Mouse (Mus musculus): Measurements from ENCODE around the gene Wwtr1. TPM values are rescaled to one million over a fixed set of nuclear protein-coding genes. Genes with fewer than 3 reads are reported as not detected.

Wwtr1 gene
- polyA plus RNA-seq, 1 experiment from 2014 or later = 17.4 TPM

GRCm38 (mm10) chr3:57532991-57533725 is 42.6 kb downstream of the Wwtr1 start:
- ATAC-seq (ENCODE audit: insufficient number of reproducible peaks, insufficient read depth, low FRiP score, low read depth) = no peak
- Histone ChIP-seq H3K4me3 (ENCODE audit: control insufficient read depth in 1 of 2, insufficient read depth in 1 of 2, low read depth in 1 of 2, low read length in 2 of 2) (no peak overlapping the region), H3K9me3 (ENCODE audit: control insufficient read depth, low read length) (no peaks in the 10 kb centered on the region), H3K27ac (replicated peaks in 1 of 2; ENCODE audit: control insufficient read depth in 1 of 2, insufficient read depth in 1 of 2, low read depth in 2 of 2, low read length in 2 of 2) (peak overlapping the region; percentile 16 to 40), H3K27me3 (ENCODE audit: control insufficient read depth, insufficient read depth, low read length) (no peaks in the 10 kb centered on the region), H3K4me1 (ENCODE audit: control insufficient read depth in 2 of 2, insufficient read depth in 2 of 2, low read length in 2 of 2) (peaks cover 16 to 47% of the 10 kb centered on the region in 2 experiments), H3K9ac (ENCODE audit: low read length) (no peak overlapping the region), H3K4me2 (ENCODE audit: low read length) (no peak overlapping the region), H3K36me3 (ENCODE audit: control insufficient read depth, insufficient read depth, low read length) (no peaks in the 10 kb centered on the region)
- WGBS = 54% methylated on average over 9 of the region's 9 CpGs

GRCm38 (mm10) chr3:57530836-57531235 is 44.9 kb downstream of the Wwtr1 start:
- ATAC-seq (ENCODE audit: insufficient number of reproducible peaks, insufficient read depth, low FRiP score, low read depth) = no peak
- Histone ChIP-seq H3K36me3 (ENCODE audit: control insufficient read depth, insufficient read depth, low read length) (0 out of 2 replicates have a peak, but pooled peaks cover 5% of the 10 kb centered on the region), H3K4me3 (ENCODE audit: control insufficient read depth in 1 of 2, insufficient read depth in 1 of 2, low read depth in 1 of 2, low read length in 2 of 2) (no peak overlapping the region), H3K9ac (ENCODE audit: low read length) (no peak overlapping the region), H3K4me2 (ENCODE audit: low read length) (no peak overlapping the region), H3K4me1 (ENCODE audit: control insufficient read depth in 2 of 2, insufficient read depth in 2 of 2, low read length in 2 of 2) (peaks cover 15 to 44% of the 10 kb centered on the region in 2 experiments), H3K27ac (replicated peaks in 1 of 2; ENCODE audit: control insufficient read depth in 1 of 2, insufficient read depth in 1 of 2, low read depth in 2 of 2, low read length in 2 of 2) (peak overlapping the region; percentile 30 to 62; a peak in 3 of 4 replicates), H3K27me3 (ENCODE audit: control insufficient read depth, insufficient read depth, low read length) (no peaks in the 10 kb centered on the region), H3K9me3 (ENCODE audit: control insufficient read depth, low read length) (peaks cover 6% of the 10 kb centered on the region)
- WGBS = 76% methylated on average over 1 of the region's 1 CpGs

- Histone ChIP-seq H3K36me3 (ENCODE audit: control insufficient read depth, insufficient read depth, low read length) (0 out of 2 replicates have a peak, but pooled peaks cover 5% of the 10 kb centered on the region), H3K27me3 (ENCODE audit: control insufficient read depth, insufficient read depth, low read length) (no peaks in the 10 kb centered on the region), H3K9me3 (ENCODE audit: control insufficient read depth, low read length) (peaks cover 6% of the 10 kb centered on the region), H3K4me3 (ENCODE audit: control insufficient read depth in 1 of 2, insufficient read depth in 1 of 2, low read depth in 1 of 2, low read length in 2 of 2) (no peak overlapping the region), H3K9ac (ENCODE audit: low read length) (no peak overlapping the region), H3K4me2 (ENCODE audit: low read length) (no peak overlapping the region), H3K4me1 (ENCODE audit: control insufficient read depth in 2 of 2, insufficient read depth in 2 of 2, low read length in 2 of 2) (peaks cover 13 to 41% of the 10 kb centered on the region in 2 experiments), H3K27ac (replicated peaks in 1 of 2; ENCODE audit: control insufficient read depth in 1 of 2, insufficient read depth in 1 of 2, low read depth in 2 of 2, low read length in 2 of 2) (peak overlapping the region; percentile 19 to 30; a peak in 1 of 4 replicates)
- WGBS = 73% methylated on average over 4 of the region's 4 CpGs
- no peak for ATAC-seq (ENCODE audit: insufficient number of reproducible peaks, insufficient read depth, low FRiP score, low read depth)
These were observed 45.5 kb downstream of the Wwtr1 start for GRCm38 (mm10) chr3:57530221-57530620.

GRCm38 (mm10) chr3:57527154-57527553 is 48.6 kb downstream of the Wwtr1 start:
- ATAC-seq (ENCODE audit: insufficient number of reproducible peaks, insufficient read depth, low FRiP score, low read depth) = no peak

GRCm38 (mm10) chr3:57523093-57523492 is 52.6 kb downstream of the Wwtr1 start:
- Histone ChIP-seq H3K27me3 (ENCODE audit: control insufficient read depth, insufficient read depth, low read length) (no peaks in the 10 kb centered on the region), H3K4me3 (ENCODE audit: control insufficient read depth in 1 of 2, insufficient read depth in 1 of 2, low read depth in 1 of 2, low read length in 2 of 2) (no peak overlapping the region), H3K27ac (replicated peaks in 1 of 2; ENCODE audit: control insufficient read depth in 1 of 2, insufficient read depth in 1 of 2, low read depth in 2 of 2, low read length in 2 of 2) (0 out of 4 replicates have a peak overlapping the region, but pooled peaks of 1 of the 2 experiments have one; percentile 9), H3K4me2 (ENCODE audit: low read length) (no peak overlapping the region), H3K9ac (ENCODE audit: low read length) (no peak overlapping the region), H3K36me3 (ENCODE audit: control insufficient read depth, insufficient read depth, low read length) (0 out of 2 replicates have a peak, but pooled peaks cover 8% of the 10 kb centered on the region), H3K9me3 (ENCODE audit: control insufficient read depth, low read length) (peaks cover 6% of the 10 kb centered on the region), H3K4me1 (ENCODE audit: control insufficient read depth in 2 of 2, insufficient read depth in 2 of 2, low read length in 2 of 2) (peaks cover 0 to 4% of the 10 kb centered on the region in 2 experiments; a peak in 1 of 4 replicates)
- no peak for ATAC-seq (ENCODE audit: insufficient number of reproducible peaks, insufficient read depth, low FRiP score, low read depth)
- WGBS = 67% methylated on average over 5 of the region's 5 CpGs

More at GRCm38 (mm10) chr3:57527154-57527553, 48.6 kb downstream of the Wwtr1 start:
- peaks cover 5 to 26% of the 10 kb centered on the region in 2 experiments for H3K4me1 ChIP-seq (ENCODE audit: control insufficient read depth in 2 of 2, insufficient read depth in 2 of 2, low read length in 2 of 2)
- 0 out of 2 replicates have a peak, but pooled peaks cover 8% of the 10 kb centered on the region for H3K36me3 ChIP-seq (ENCODE audit: control insufficient read depth, insufficient read depth, low read length)
- no peak overlapping the region for H3K27ac ChIP-seq (replicated peaks in 1 of 2; ENCODE audit: control insufficient read depth in 1 of 2, insufficient read depth in 1 of 2, low read depth in 2 of 2, low read length in 2 of 2)
- H3K4me3 ChIP-seq (ENCODE audit: control insufficient read depth in 1 of 2, insufficient read depth in 1 of 2, low read depth in 1 of 2, low read length in 2 of 2) = no peak overlapping the region
- H3K27me3 ChIP-seq (ENCODE audit: control insufficient read depth, insufficient read depth, low read length) = no peaks in the 10 kb centered on the region
- H3K9me3 ChIP-seq (ENCODE audit: control insufficient read depth, low read length) = peaks cover 6% of the 10 kb centered on the region
- no peak overlapping the region for H3K4me2 ChIP-seq (ENCODE audit: low read length)
- H3K9ac ChIP-seq (ENCODE audit: low read length) = no peak overlapping the region

- Histone ChIP-seq H3K4me1 (ENCODE audit: control insufficient read depth in 2 of 2, insufficient read depth in 2 of 2, low read length in 2 of 2) (peaks cover 0 to 4% of the 10 kb centered on the region in 2 experiments; a peak in 1 of 4 replicates), H3K4me3 (ENCODE audit: control insufficient read depth in 1 of 2, insufficient read depth in 1 of 2, low read depth in 1 of 2, low read length in 2 of 2) (no peak overlapping the region), H3K4me2 (ENCODE audit: low read length) (no peak overlapping the region), H3K9ac (ENCODE audit: low read length) (no peak overlapping the region), H3K9me3 (ENCODE audit: control insufficient read depth, low read length) (peaks cover 6% of the 10 kb centered on the region), H3K27ac (replicated peaks in 1 of 2; ENCODE audit: control insufficient read depth in 1 of 2, insufficient read depth in 1 of 2, low read depth in 2 of 2, low read length in 2 of 2) (no peak overlapping the region), H3K36me3 (ENCODE audit: control insufficient read depth, insufficient read depth, low read length) (0 out of 2 replicates have a peak, but pooled peaks cover 8% of the 10 kb centered on the region), H3K27me3 (ENCODE audit: control insufficient read depth, insufficient read depth, low read length) (no peaks in the 10 kb centered on the region)
- 89% methylated on average over 4 of the region's 4 CpGs for WGBS
- ATAC-seq (ENCODE audit: insufficient number of reproducible peaks, insufficient read depth, low FRiP score, low read depth) = no peak
These were observed 53.8 kb downstream of the Wwtr1 start for GRCm38 (mm10) chr3:57521876-57522275.

GRCm38 (mm10) chr3:57519995-57520394 is 55.7 kb downstream of the Wwtr1 start:
- WGBS = 92% methylated on average over 7 of the region's 7 CpGs
- ATAC-seq (ENCODE audit: insufficient number of reproducible peaks, insufficient read depth, low FRiP score, low read depth) = no peak
- Histone ChIP-seq H3K36me3 (ENCODE audit: control insufficient read depth, insufficient read depth, low read length) (0 out of 2 replicates have a peak, but pooled peaks cover 3% of the 10 kb centered on the region), H3K9me3 (ENCODE audit: control insufficient read depth, low read length) (no peaks in the 10 kb centered on the region), H3K4me2 (ENCODE audit: low read length) (no peak overlapping the region), H3K4me1 (ENCODE audit: control insufficient read depth in 2 of 2, insufficient read depth in 2 of 2, low read length in 2 of 2) (peaks cover 0 to 7% of the 10 kb centered on the region in 2 experiments; a peak in 1 of 4 replicates), H3K27ac (replicated peaks in 1 of 2; ENCODE audit: control insufficient read depth in 1 of 2, insufficient read depth in 1 of 2, low read depth in 2 of 2, low read length in 2 of 2) (no peak overlapping the region), H3K9ac (ENCODE audit: low read length) (no peak overlapping the region), H3K27me3 (ENCODE audit: control insufficient read depth, insufficient read depth, low read length) (no peaks in the 10 kb centered on the region), H3K4me3 (ENCODE audit: control insufficient read depth in 1 of 2, insufficient read depth in 1 of 2, low read depth in 1 of 2, low read length in 2 of 2) (no peak overlapping the region)
